Mouse (Mus musculus) cerebellum, adult 18-20 months (tissue): ENCODE data around the gene Ric1.
A peak's percentile ranks its signal among the peaks of the same experiment; 100 is the strongest.

Experiments
- DNase-seq, 2 experiments: peaks; one replicate each; pipeline ENCODE4 v3.0.0; 2021

The Ric1 gene

GRCm38 (mm10) chr19:29641510-29641909 lies 119.4 kb downstream of the Ric1 start:
- DNase-seq = no peak

GRCm38 (mm10) chr19:29642211-29642610 lies 120.1 kb downstream of the Ric1 start:
- no peak for DNase-seq

- no peak for DNase-seq
Measured at GRCm38 (mm10) chr19:29643194-29643922, 121.3 kb downstream of the Ric1 start.

GRCm38 (mm10) chr19:29644747-29645146 lies 122.7 kb downstream of the Ric1 start:
- peak in 1 of 2 experiments; percentile 20 for DNase-seq

- DNase-seq = peak; percentile 97 to 100
Measured at GRCm38 (mm10) chr19:29647651-29648549, 125.8 kb downstream of the Ric1 start, which contains the start of gene Ermp1. Gene Ermp1 (minus strand): TSS chr19:29648415.

GRCm38 (mm10) chr19:29648550-29648914 lies 126.5 kb downstream of the Ric1 start:
- DNase-seq = no peak

GRCm38 (mm10) chr19:29649683-29650082 lies 127.6 kb downstream of the Ric1 start:
- DNase-seq = no peak

GRCm38 (mm10) chr19:29653768-29654265 lies 131.7 kb downstream of the Ric1 start:
- DNase-seq = no peak

GRCm38 (mm10) chr19:29655148-29655547 lies 133.1 kb downstream of the Ric1 start:
- DNase-seq = no peak

GRCm38 (mm10) chr19:29656029-29656428 lies 133.9 kb downstream of the Ric1 start:
- DNase-seq = no peak
